Mouse (Mus musculus) ES-Bruce4 (cell line): ENCODE measurements around the gene H2-T24. TPM values are rescaled to one million over a fixed set of nuclear protein-coding genes. Genes with fewer than 3 reads are reported as not detected.
A peak's percentile ranks its signal among the peaks of the same experiment; 100 is the strongest.

ENCODE experiments used
- H3K27ac ChIP-seq: 2 replicates; pipeline ENCODE4 v1.5.1; 2012; ENCODE audit warnings: low read length, inconsistent platforms; ENCODE audit not compliant: insufficient read depth
- H3K27me3 ChIP-seq: 2 replicates; pipeline ENCODE4 v1.6.1; 2012; ENCODE audit warnings: mild to moderate bottlenecking, low read length, inconsistent platforms; ENCODE audit not compliant: control insufficient read depth, poor library complexity, insufficient read depth, severe bottlenecking
- H3K36me3 ChIP-seq: 2 replicates; pipeline ENCODE4 v1.6.1; 2012; ENCODE audit warnings: inconsistent platforms, mild to moderate bottlenecking, low read length, moderate library complexity; ENCODE audit not compliant: control insufficient read depth, poor library complexity, insufficient read depth, severe bottlenecking
- H3K4me1 ChIP-seq: one replicate; pipeline ENCODE4 v1.8.1; 2011; ENCODE audit warnings: low read length; ENCODE audit not compliant: control insufficient read depth, insufficient read depth
- H3K4me3 ChIP-seq: 2 replicates; pipeline ENCODE4 v1.5.1; 2011; ENCODE audit warnings: low read depth, mild to moderate bottlenecking, low read length
- H3K9ac ChIP-seq: 2 replicates; pipeline ENCODE4 v1.6.1; 2012; ENCODE audit warnings: low read depth, mild to moderate bottlenecking, inconsistent platforms; ENCODE audit not compliant: poor library complexity, severe bottlenecking
- H3K9me3 ChIP-seq: replicated peaks from 2 replicates; pipeline ENCODE4 v1.6.1; 2012; ENCODE audit warnings: mild to moderate bottlenecking, low read length, inconsistent platforms; ENCODE audit not compliant: control insufficient read depth, poor library complexity, insufficient read depth, severe bottlenecking
- CTCF ChIP-seq: IDR thresholded peaks from one replicate; pipeline ENCODE4 v1.8.1; 2011; ENCODE audit warnings: low read depth, low read length
- EP300 ChIP-seq: IDR thresholded peaks from 2 replicates; pipeline ENCODE4 v1.6.1; 2011; ENCODE audit warnings: low read depth, low read length; ENCODE audit not compliant: insufficient read depth
- POLR2A ChIP-seq: IDR thresholded peaks from one replicate; pipeline ENCODE4 v1.8.1; 2011; ENCODE audit warnings: low read length; ENCODE audit not compliant: insufficient read depth
- polyA plus RNA-seq: library from polyadenylated mRNA; stranded (reverse); fragments of >200 nt; gene quantifications from 2 replicates; pipeline ENCODE4 v1.2.4, GENCODE M21; 2011; ENCODE audit warnings: low read depth; ENCODE audit not compliant: missing spikeins, insufficient read depth, insufficient read length

The H2-T24 gene
- polyA plus RNA-seq, 1 experiment, result not detected

DNA sequence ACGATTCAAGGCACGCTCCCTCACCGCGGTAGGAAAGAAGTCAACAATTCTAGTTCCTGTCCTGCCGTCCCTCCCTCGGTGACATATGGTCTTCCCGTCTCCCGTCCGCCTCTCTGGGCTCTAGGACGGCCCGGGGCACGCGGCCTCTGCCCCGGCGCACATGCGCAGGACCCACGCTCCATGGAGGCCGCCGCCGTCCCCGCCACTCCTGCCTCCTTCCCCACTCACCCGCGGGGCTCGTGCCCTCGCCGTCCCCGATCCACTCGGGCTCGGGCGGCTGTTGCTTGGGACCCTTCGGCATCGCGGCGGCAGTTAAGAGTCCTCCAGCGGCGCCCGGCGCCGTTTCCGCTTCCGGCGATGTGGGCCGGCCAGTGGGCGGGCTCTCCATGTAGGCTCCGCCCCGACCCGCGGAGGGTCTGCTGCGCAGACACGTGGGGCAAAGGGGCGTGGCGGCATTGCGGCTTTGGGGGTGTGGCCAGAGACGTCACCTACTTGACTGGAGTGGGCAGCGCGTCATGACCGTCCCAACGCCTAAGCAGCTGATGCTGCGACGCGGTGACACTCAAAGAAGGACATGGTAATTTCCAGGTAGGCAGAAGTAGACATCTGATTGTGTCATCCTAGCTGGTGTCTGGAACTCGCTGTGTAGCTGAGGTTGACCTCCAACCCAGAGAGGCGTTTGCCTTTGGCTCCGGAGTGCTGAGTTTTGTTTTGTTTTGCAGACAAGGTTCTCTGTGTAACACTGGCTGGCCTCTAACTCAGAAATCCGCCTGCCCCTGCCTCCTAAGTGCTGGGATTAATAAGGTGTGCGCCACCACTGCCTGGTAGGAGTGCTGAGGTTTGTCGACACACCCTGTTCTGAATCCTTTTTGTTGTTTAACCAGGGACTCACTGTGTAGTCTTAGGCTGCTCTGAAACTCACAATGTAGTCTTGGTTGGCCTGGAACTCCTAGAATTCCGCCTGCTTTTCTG, 50.7 kb downstream of the H2-T24 start, which contains the start of gene Abcf1:
TSS of gene Abcf1 (minus strand) at position 344 of the 972 bp plus-strand sequence.
- Histone ChIP-seq H3K27me3 (no peaks in the 10 kb centered on the region), H3K4me3 (peak within 1 kb of the TSS; percentile 98), H3K4me1 (no peaks in the 10 kb centered on the region), H3K27ac (no peak within 1 kb of the TSS), H3K9me3 (no peaks in the 10 kb centered on the region), H3K9ac (peak within 1 kb of the TSS; percentile 62), H3K36me3 (peaks cover 10% of the 10 kb centered on the region)
- TF ChIP-seq CTCF, result no peak

DNA sequence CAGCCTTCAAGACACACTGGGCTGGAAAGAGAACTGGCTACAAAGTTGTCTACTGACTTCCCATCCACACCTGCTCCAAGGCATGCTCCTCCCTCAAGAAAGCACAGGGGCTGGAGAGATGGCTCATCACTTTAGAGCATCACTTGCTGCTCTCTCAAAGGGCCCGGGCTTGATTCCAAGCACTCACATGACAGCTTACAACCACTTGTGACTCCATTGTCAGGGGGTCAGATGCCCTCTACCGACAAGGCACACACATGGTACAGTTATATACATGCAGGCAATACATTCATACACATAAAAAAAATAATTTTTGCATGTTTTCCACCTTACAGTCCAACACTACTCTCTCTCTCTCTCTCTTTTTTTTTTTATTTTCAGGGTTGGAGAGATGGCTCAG, 52.7 kb downstream of the H2-T24 start:
- H3K4me3 ChIP-seq, result no peak overlapping the region
- H3K9ac ChIP-seq, result no peak overlapping the region
- no peak overlapping the region for H3K27ac ChIP-seq
- no peaks in the 10 kb centered on the region for H3K9me3 ChIP-seq
- no peaks in the 10 kb centered on the region for H3K27me3 ChIP-seq
- H3K4me1 ChIP-seq, result no peaks in the 10 kb centered on the region
- TF ChIP-seq POLR2A, result no peak
- TF ChIP-seq CTCF, result no peak
- TF ChIP-seq EP300, result no peak
- peaks cover 23% of the 10 kb centered on the region for H3K36me3 ChIP-seq

DNA sequence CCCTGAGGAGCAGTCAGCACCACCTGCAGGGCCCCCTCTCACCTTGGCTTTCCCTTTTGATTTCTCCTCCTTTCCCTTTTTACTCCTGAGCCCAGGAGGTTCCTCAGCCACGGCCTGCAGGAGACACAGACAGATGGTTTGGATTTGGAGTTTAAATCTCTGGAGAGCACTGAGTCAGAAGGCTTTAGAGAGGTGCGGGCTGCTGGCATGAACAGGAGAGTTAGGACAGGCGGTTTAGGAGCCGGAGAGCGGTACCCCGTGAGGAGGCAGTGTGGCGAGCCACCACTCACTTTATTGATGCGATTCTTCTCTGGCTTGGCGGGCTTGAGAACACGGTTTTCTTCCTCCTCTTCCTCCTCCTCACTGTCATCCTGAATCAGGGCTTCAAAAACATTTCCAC, 57.1 kb downstream of the H2-T24 start:
- Histone ChIP-seq H3K4me1 (no peaks in the 10 kb centered on the region), H3K9me3 (no peaks in the 10 kb centered on the region), H3K4me3 (no peak overlapping the region), H3K36me3 (peaks cover 62% of the 10 kb centered on the region), H3K27ac (no peak overlapping the region), H3K9ac (no peak overlapping the region), H3K27me3 (no peaks in the 10 kb centered on the region)
- TF ChIP-seq CTCF (no peak), EP300 (no peak), POLR2A (no peak)

DNA sequence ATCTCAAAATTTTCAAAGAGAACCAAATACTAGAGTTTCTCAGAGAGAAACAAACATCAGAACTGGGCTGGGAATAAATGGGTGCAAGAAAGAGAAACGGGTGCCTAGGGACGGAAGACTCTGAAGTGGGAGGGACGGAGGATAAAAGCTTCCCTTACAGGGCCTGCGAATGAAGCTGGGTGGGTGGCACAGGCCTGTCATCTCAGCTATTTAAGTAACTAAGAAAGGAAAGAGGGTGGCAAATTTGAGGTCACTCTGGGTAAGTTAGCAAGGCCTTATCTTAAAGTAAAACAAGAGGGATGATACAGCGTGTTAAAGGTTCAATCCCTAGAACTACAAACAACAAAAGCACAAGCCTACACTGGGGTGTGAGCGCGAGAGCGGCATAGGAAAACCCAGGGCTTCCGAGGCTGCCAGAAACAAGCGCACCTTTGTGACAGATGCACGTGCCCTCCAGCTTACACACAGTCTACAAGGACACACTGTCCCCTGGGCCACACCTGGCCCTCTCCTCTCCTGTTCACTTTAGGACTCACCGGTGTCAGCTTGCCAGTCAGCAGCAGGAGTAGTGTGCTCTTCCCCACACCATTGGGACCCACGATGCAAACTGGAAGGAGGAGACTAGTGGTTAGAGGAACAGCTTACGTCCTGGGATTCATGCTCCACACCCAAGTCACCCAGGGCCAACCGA, 61.7 kb downstream of the H2-T24 start:
- Histone ChIP-seq H3K4me3 (no peak overlapping the region), H3K9ac (no peak overlapping the region), H3K27ac (no peak overlapping the region), H3K4me1 (no peaks in the 10 kb centered on the region), H3K9me3 (no peaks in the 10 kb centered on the region), H3K27me3 (no peaks in the 10 kb centered on the region), H3K36me3 (peaks cover 75% of the 10 kb centered on the region)
- TF ChIP-seq POLR2A (no peak), CTCF (no peak), EP300 (no peak)

Other genes with a start within 250 kb of the H2-T24 start
- 31.3 and 35.5 TPM in 2 replicates for gene Ier3, start 198.9 kb downstream of the H2-T24 start, polyA plus RNA-seq
- 46.8 and 47.4 TPM in 2 replicates for gene Flot1, start 197.3 kb downstream of the H2-T24 start, polyA plus RNA-seq
- 1,430 and 1,461 TPM in 2 replicates for gene Tubb5, start 182.3 kb downstream of the H2-T24 start, polyA plus RNA-seq
- 131 and 147 TPM in 2 replicates for gene Mdc1, start 179.0 kb downstream of the H2-T24 start, polyA plus RNA-seq
- gene Nrm, start 159.2 kb downstream of the H2-T24 start, polyA plus RNA-seq, result 32.9 and 35.3 TPM in 2 replicates
- 18.6 and 20.1 TPM in 2 replicates for gene Ppp1r18, start 155.0 kb downstream of the H2-T24 start, polyA plus RNA-seq
- gene Dhx16, start 140.7 kb downstream of the H2-T24 start, polyA plus RNA-seq, result 533 and 573 TPM in 2 replicates
- gene 2310061I04Rik, start 123.1 kb downstream of the H2-T24 start, polyA plus RNA-seq, result 58.1 and 58.9 TPM in 2 replicates
- gene Atat1, start 110.5 kb downstream of the H2-T24 start, polyA plus RNA-seq, result 33.4 and 42.5 TPM in 2 replicates
- gene Mrps18b, start 104.2 kb downstream of the H2-T24 start, polyA plus RNA-seq, result 117 and 144 TPM in 2 replicates
- gene Ppp1r10, start 104.1 kb downstream of the H2-T24 start, polyA plus RNA-seq, result 54.0 and 58.7 TPM in 2 replicates
- 174 and 213 TPM in 2 replicates for gene Abcf1, start 50.8 kb downstream of the H2-T24 start, polyA plus RNA-seq
- gene Gnl1, start 40.7 kb downstream of the H2-T24 start, polyA plus RNA-seq, result 34.5 and 37.0 TPM in 2 replicates
- 25.5 and 33.5 TPM in 2 replicates for gene Prr3, start 40.3 kb downstream of the H2-T24 start, polyA plus RNA-seq
- 0.46 and 1.1 TPM in 2 replicates for gene H2-T23, start 12.3 kb upstream of the H2-T24 start, polyA plus RNA-seq
- 17.3 and 18.2 TPM in 2 replicates for gene H2-T22, start 22.2 kb upstream of the H2-T24 start, polyA plus RNA-seq
- gene Gm6034, start 22.4 kb upstream of the H2-T24 start, polyA plus RNA-seq, result not detected in 2 replicates
- not detected in 2 replicates for gene Gm11127, start 37.8 kb upstream of the H2-T24 start, polyA plus RNA-seq
- gene Gm19684, start 101.1 kb upstream of the H2-T24 start, polyA plus RNA-seq, result 0.41 TPM in 1 of 2 replicates, not detected in the other
- 0.81 and 1.4 TPM in 2 replicates for gene Gm7030, start 108.9 kb upstream of the H2-T24 start, polyA plus RNA-seq
- 13.5 and 17.5 TPM in 2 replicates for gene Gm8909, start 148.0 kb upstream of the H2-T24 start, polyA plus RNA-seq
- gene H2-T3, start 169.7 kb upstream of the H2-T24 start, polyA plus RNA-seq, result 0.64 and 0.84 TPM in 2 replicates
- gene Rpp21, start 237.5 kb upstream of the H2-T24 start, polyA plus RNA-seq, result 32.1 and 35.0 TPM in 2 replicates